Mouse (Mus musculus): ENCODE measurements around the gene Gm6592.
"Not testable (repeated sequence)": the region's sequence is repeated elsewhere in the genome, so short reads cannot be mapped to it uniquely, and the experiment has no call there.

Gene Gm6592

DNA sequence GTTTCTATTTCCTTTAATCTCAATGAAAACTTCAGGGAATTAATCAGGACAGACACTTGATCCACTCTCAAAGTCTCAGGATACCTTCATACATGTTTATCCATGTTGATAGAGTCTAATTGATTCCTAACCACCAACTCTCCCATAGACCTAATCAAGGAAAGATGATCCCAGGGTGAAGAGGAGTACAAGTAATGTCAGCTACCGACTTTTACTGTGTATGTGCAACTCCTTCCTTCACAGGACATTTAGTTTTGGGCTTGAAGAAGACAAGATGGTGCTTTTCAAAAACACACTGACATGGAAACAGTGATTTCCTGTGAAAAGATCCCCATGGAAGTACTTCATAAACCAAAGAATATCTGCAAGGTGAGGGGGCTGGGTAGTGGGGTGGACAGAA is at the start of gene Gm6592:
Gene Gm6592 (plus strand): TSS at position 301 of the 400 bp plus-strand sequence.
- in situ Hi-C loops (cut with MboI) = no loop called here

DNA sequence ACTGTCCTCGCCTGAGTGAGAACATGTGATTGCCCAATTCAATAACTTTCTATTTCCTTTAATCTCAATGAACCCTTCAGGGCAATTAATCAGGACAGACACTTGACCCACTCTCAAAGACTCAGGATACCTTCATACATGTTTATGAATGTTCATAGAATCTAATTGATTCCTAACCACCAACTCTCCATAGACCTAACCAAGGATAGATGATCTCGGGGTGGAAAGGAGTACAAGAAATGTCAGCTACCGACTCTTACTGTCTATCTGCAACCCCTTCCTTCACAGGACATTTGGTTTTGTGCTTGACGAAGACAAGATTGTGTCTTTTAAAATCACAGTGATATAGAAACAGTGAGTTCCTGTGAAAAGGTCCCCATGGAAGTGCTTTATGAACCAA is 40.4 kb upstream of the Gm6592 start, which contains the start of gene Ssxb5:
Gene Ssxb5 (plus strand): TSS at position 301 of the 400 bp plus-strand sequence.
- in situ Hi-C loops (cut with MboI) = not testable (repeated sequence)

DNA sequence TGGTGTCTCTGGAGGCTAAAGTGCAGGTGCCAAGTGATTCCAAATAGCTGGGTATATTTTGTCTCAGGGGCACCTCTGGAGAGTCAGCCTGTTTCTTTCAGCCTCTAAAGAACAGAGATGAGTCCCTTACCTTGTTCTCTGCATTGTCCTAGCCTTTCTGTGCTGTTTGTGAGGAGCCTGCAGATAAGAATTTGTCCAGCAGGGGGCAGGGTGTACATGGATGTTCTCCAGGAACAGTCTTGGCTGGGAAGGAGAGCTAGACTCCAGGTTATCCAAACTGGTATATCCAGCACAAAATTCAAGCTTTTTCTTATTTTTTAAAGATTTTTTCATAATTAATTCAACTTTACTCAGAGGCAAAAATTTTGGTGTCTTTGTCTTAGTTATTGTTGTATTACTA is 11.8 kb upstream of the Gm6592 start:
- in situ Hi-C loops (cut with MboI) = no loop called here

DNA sequence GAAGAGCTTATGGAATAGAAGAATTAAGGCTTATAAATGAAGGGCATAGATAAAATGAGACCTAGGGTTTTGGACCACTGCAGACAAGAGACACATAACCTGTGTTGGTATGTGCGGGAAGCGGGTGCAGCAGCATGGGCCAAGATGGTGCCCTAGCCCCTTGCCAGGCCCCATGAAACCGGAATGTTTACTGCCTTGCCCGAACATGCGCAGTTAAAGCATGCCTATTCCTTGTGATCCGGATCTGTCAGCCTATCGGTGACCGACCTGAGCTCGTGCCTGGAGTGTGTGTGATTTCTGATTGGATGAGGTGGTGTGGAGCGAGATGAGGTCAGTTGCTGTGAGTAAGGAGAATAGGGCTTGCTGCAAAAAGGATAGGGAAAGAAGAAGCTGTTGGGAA is 8.7 kb downstream of the Gm6592 start:
- in situ Hi-C loops (cut with MboI) = no loop called here

DNA sequence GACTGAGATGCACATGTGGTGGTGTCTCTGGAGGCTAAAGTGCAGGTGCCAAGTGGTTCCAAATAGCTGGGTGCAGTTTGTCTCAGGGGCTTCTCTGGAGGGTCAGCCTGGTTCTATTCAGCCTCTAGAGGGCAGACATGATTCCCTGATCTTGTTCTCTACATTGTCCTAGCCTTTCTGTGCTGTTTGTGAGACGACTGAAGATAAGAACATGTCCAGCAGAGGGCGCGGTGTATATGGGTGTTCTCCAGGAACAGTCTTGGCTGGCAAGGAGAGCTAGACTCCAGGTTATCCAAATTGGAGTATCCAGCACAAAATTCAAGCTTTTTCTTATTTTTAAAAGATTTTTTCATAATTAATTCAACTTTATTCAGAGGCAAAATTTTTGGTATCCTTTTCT is 20.5 kb downstream of the Gm6592 start:
- in situ Hi-C loops (cut with MboI) = not testable (repeated sequence)

DNA sequence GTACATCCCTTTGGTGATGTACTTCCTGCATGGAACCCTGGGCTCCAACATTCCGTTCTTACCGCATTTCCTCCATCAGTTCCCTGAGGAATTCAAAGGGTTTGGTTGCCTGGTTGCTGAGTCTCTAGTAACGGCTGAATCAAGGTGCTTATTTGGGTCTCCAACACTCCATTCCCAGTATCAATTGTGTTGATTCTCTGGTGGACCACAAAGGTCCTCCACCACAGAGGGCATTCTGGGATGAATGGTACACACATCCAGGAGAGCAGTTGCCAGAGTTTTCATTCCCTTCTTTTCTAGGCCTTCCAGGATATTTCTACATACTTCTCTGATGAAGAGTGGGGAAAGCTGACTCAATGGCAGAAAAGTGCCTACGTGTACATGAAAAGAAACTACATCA is 30.2 kb downstream of the Gm6592 start, which contains the start of gene Gm5751:
Gene Gm5751 (plus strand): TSS at position 301 of the 400 bp plus-strand sequence.
- in situ Hi-C loops (cut with MboI) = not testable (repeated sequence)

DNA sequence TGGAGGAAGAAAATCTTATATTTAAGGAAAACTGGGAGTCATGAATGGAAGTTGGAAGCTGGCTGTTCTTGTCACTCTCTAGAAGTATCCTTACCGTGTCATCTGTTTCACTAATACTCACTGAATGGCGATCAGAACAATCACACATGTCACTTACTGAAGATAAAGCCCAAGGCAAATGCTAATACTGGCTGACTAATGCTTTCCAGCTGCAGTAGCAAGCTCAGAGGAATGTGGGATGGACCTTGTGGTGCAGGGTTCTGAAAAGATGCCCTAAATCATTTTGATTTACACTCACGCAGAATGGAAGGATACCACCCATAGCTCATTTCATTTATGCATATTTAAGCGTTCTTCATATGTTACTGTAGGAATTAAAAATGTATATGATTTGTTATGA is 40.5 kb downstream of the Gm6592 start:
- in situ Hi-C loops (cut with MboI) = no loop called here

DNA sequence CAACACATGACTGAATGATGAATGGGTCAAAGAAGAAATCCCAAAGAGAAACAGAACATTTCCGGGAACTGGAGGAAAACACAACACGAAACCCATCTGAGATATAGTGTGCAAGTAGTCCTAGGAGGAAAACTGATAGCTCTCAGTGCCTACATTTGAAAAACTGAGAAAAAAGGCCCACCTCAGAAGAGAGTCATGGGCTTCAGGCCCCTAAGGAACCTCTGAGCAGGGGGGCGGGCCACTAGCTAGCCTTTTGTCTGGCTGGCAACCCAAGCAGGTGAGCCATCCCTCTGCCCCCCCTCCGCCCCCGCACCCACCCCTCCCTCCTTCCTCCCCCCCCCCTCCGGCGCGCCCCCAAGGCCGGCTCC is 48.2 kb downstream of the Gm6592 start:
- in situ Hi-C loops (cut with MboI) = no loop called here

DNA sequence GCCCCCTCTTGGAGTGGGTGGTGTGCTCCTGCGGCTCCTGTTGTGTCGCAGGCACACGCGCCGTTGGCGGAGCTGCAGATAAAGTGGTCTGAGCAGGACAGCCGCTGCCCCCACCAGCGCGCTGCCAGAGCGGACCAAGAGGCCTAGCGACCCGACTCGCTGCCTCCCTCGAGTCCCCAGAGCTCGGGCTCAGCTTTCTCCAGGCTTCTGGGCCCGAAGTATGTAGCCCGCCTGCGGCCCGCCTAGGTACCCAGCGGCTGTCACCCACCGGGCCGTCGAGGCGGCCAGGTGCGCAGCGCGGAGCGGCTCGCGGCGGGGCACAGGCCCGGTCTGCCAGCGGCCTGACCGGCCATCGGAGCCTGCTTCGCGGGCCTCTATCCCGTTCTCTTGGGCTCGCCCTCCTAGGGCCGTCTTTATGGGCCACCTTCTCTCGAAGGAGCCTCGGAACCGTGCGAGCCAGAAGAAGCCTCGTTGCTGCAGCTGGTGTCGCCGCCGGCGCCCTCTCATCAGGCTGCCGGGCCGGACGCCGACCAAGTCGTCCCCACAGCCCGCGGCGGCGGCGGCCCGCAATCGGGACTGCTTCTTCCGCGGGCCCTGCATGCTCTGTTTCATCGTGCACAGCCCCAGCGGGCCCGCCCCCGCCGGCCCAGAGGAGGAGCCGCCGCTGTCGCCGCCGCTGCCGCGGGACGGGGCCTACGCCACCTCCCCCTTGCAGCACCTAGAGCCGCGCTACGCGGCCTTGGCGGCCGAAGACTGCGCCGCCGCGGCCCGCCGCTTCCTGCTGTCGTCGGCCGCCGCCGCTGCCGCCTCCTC is 48.8 kb downstream of the Gm6592 start, which contains the start of gene B630019K06Rik:
Gene B630019K06Rik (plus strand): TSS at position 40 of the 813 bp plus-strand sequence.
- in situ Hi-C loops (cut with MboI) = no loop called here

DNA sequence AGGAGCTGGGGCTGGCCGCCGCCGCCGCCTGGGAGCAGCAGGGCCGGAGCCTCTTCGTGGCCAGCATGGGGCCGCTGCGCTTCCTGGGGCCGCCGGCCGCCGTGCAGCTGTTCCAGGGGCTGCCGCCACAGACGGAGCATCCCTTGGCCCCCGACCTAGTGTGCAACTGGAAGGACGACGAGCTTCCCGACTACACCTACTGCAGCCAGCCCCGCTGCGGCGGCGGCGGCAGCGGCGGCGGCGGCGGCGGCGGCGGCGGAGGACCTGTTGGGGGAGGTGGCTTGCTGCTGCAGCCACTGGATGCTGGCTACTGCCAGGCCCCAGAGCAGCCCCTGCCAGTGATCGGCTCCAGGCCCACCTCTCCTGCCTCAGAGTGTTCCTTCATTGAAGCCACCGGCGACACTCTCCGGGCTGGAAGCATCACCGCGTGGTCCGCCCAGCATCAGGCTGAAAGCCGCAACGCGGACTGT is 49.4 kb downstream of the Gm6592 start:
- in situ Hi-C loops (cut with MboI) = no loop called here

All from mature B cell (primary cell).